Comparison of ENCODE assay signal across 9 mouse cellular contexts in the genomic region with DNA sequence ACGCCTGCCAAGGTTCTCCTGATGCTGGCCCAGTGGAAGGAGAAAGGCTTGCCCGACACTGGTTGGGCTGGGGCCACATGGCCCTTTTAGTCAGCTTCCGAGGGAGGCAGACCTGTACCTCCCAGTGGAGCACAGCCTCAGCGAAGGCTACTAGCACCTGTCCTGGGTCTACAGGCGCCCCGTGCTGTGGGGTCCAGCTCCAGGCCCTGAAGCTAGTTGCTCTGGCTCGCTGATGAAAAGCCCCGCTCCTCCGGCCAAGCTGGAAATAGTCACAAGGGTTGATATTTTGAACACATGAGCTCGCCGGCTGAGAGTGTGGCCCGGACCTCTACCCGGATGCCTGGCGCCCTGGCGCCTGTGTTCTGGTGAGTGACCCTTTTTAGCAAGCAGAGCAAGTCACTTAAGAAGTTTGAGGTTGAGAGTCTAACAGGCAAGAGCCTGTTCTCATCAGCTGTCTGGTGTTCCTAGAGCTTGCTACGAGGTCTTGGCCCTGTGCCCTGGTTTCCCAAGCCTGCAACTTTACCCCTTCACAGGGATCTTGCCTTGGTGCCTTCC. TPM values are rescaled to one million over a fixed set of nuclear protein-coding genes. Genes with fewer than 3 reads are reported as not detected.
A peak's percentile ranks its signal among the peaks of the same experiment; 100 is the strongest.
DNase-seq lines count a peak whose midpoint lies in the region; ATAC-seq and TF ChIP-seq lines count a peak whose summit lies in the region.
"Had no signal": no experiment of that assay in that cellular context is flagged by ENCODE, and none has a peak within 500 bp of the region (broad histone marks: within the 10 kb centered on the region; RNA-seq: fewer than 3 reads in every experiment).

No protein-coding gene starts in this region.

- peak overlapping the region; percentile 13; the same call in 1 of the 2 replicates for H3K4me2 ChIP-seq in lung, embryonic 16.5 days (ENCODE audit: low read depth, low read length)
- H3K4me2 ChIP-seq in hindbrain, embryonic 13.5 days: peak overlapping the region; percentile 44
- H3K4me2 ChIP-seq in myocyte (ENCODE audit: low read depth): peak overlapping the region; percentile 42

- 59% methylated on average over 16 of the region's 16 CpGs for WGBS in lung, embryonic 16.5 days
- WGBS in hindbrain, embryonic 13.5 days: 57% methylated on average over 16 of the region's 16 CpGs

- H3K79me2 ChIP-seq in myocyte (ENCODE audit: control insufficient read depth, insufficient read depth): no peaks in the 10 kb centered on the region

- no peak overlapping the region for H3K4me3 ChIP-seq in lung, embryonic 16.5 days (ENCODE audit: low read length)
- no peak overlapping the region for H3K4me3 ChIP-seq in hindbrain, embryonic 13.5 days
- H3K4me3 ChIP-seq in myocyte: no peak overlapping the region

- peak overlapping the region; percentile 10; the same call in 1 of the 2 replicates for H3K27ac ChIP-seq in lung, embryonic 16.5 days (ENCODE audit: low read length)
- H3K27ac ChIP-seq in hindbrain, embryonic 13.5 days: peak overlapping the region; percentile 74

- peak; percentile 53; the same call in 1 of the 2 replicates for ATAC-seq in lung, embryonic 16.5 days (ENCODE audit: low read depth)
- peak; percentile 65 for ATAC-seq in hindbrain, embryonic 13.5 days (ENCODE audit: low FRiP score)
- ATAC-seq in monocyte, adult 5-6 weeks (replicated peaks; ENCODE audit: insufficient number of reproducible peaks, low FRiP score, low TSS enrichment, poor library complexity, severe bottlenecking): no peak

- H3ac ChIP-seq in myocyte (ENCODE audit: control insufficient read depth, insufficient read length): no peak overlapping the region

- peaks cover 4% of the 10 kb centered on the region; the same call in 1 of the 2 replicates for H3K9me3 ChIP-seq in lung, embryonic 16.5 days (ENCODE audit: control insufficient read depth, low read length)
- no peaks in the 10 kb centered on the region for H3K9me3 ChIP-seq in hindbrain, embryonic 13.5 days

- TF ChIP-seq POLR2A in myocyte (IDR thresholded peaks at IDR 0.05; ENCODE audit: insufficient read length, low read depth): no peak

- no peaks in the 10 kb centered on the region for H3K36me3 ChIP-seq in lung, embryonic 16.5 days (ENCODE audit: control insufficient read depth, insufficient read depth, low read length)
- H3K36me3 ChIP-seq in hindbrain, embryonic 13.5 days: no peaks in the 10 kb centered on the region
- no peaks in the 10 kb centered on the region for H3K36me3 ChIP-seq in myocyte (ENCODE audit: control insufficient read depth, insufficient read depth)

- no peaks in the 10 kb centered on the region; the same call in 1 of the 2 replicates for H3K27me3 ChIP-seq in lung, embryonic 16.5 days (ENCODE audit: control insufficient read depth, insufficient read depth, low read depth, low read length)
- H3K27me3 ChIP-seq in hindbrain, embryonic 13.5 days: no peaks in the 10 kb centered on the region
- no peaks in the 10 kb centered on the region for H3K27me3 ChIP-seq in myocyte (ENCODE audit: control insufficient read depth, insufficient read depth, insufficient read length)

- peaks cover 14% of the 10 kb centered on the region for H3K4me1 ChIP-seq in lung, embryonic 16.5 days (replicated peaks; ENCODE audit: control insufficient read depth, insufficient read depth, low read length)
- peaks cover 33% of the 10 kb centered on the region for H3K4me1 ChIP-seq in hindbrain, embryonic 13.5 days (replicated peaks)

- H3K9ac ChIP-seq in lung, embryonic 16.5 days (ENCODE audit: low read length): 0 out of 2 replicates have a peak overlapping the region, but pooled peaks have one; percentile 18
- H3K9ac ChIP-seq in hindbrain, embryonic 13.5 days: peak overlapping the region; percentile 36; the same call in 1 of the 2 replicates

- DNase-seq in lung, postnatal 25 days (ENCODE audit: low spot score): no peak
- DNase-seq in gastrocnemius, adult 18-20 months (ENCODE audit: low spot score): peak; percentile 38
- DNase-seq in ovary, adult 18-20 months (ENCODE audit: low spot score): no peak
- no peak for DNase-seq in urinary bladder, postnatal 10 days (ENCODE audit: low spot score)

TF ChIP-seq in myocyte, 11 proteins besides CTCF, POLR2A, EP300 and RAD21:
- TF ChIP-seq SRF (IDR thresholded peaks at IDR 0.05; ENCODE audit: control insufficient read depth, insufficient read length, low read depth): no peak
- TF ChIP-seq MYOD1 (IDR thresholded peaks at IDR 0.05; ENCODE audit: control insufficient read depth in 1 of 3, insufficient read length in 2 of 3, low read depth in 2 of 3): peak in 2 of 3 experiments; percentile 11 to 30
- TF ChIP-seq USF1 (IDR thresholded peaks at IDR 0.05; ENCODE audit: low read depth): no peak
- peak in 1 of 3 experiments; percentile 30 for TF ChIP-seq MYOG (IDR thresholded peaks at IDR 0.05; ENCODE audit: control insufficient read depth in 1 of 3, insufficient read depth in 1 of 3, insufficient read length in 2 of 3, low read depth in 2 of 3)

RNA-seq across cellular contexts. Expression of gene Traf3, which starts 22.6 kb away (rescaled TPM):
- polyA plus RNA-seq in lung, embryonic 16.5 days (2015; fragmentation: Nextera tagmentation; extraction: Ambion mirVana): 5.8 and 7.7 TPM in 2 replicates
- 10 to 100 TPM; 10.9 to 17.4 TPM for total RNA-seq in gastrocnemius, adult 18-20 months (2021)
- 15.6 and 17.0 TPM in 2 replicates for polyA plus RNA-seq in hindbrain, embryonic 13.5 days (2015; fragmentation: Nextera tagmentation; extraction: Ambion mirVana)
- 8.7 TPM for polyA plus RNA-seq in myocyte (2012; fragmentation: generic; extraction: Trizol)
- total RNA-seq in monocyte, adult 5-6 weeks (2017): 40.4 to 58.6 TPM (median 41.0 TPM) in 3 replicates

RNA-seq across cellular contexts. Expression of gene 4930595D18Rik, which starts 40.7 kb away (rescaled TPM):
- polyA plus RNA-seq in lung, embryonic 16.5 days (2015; fragmentation: Nextera tagmentation; extraction: Ambion mirVana): not detected in 2 replicates
- not detected for total RNA-seq in gastrocnemius, adult 18-20 months (2021)
- polyA plus RNA-seq in hindbrain, embryonic 13.5 days (2015; fragmentation: Nextera tagmentation; extraction: Ambion mirVana): 0.21 TPM in 1 of 2 replicates, not detected in the other
- not detected for polyA plus RNA-seq in myocyte (2012; fragmentation: generic; extraction: Trizol)
- 1.2 TPM in 1 of 3 replicates, not detected in the others for total RNA-seq in monocyte, adult 5-6 weeks (2017)
- polyA plus RNA-seq: frontal cortex, adult 2 months had no signal
